Mouse (Mus musculus) embryo, embryonic 10 days (tissue): ENCODE measurements around the gene Pgpep1.

Experiments used
- DNase-seq: peaks from one replicate; pipeline ENCODE4 v3.0.0-alpha.2; 2015; ENCODE audit warnings: low spot score

Pgpep1 gene

DNA sequence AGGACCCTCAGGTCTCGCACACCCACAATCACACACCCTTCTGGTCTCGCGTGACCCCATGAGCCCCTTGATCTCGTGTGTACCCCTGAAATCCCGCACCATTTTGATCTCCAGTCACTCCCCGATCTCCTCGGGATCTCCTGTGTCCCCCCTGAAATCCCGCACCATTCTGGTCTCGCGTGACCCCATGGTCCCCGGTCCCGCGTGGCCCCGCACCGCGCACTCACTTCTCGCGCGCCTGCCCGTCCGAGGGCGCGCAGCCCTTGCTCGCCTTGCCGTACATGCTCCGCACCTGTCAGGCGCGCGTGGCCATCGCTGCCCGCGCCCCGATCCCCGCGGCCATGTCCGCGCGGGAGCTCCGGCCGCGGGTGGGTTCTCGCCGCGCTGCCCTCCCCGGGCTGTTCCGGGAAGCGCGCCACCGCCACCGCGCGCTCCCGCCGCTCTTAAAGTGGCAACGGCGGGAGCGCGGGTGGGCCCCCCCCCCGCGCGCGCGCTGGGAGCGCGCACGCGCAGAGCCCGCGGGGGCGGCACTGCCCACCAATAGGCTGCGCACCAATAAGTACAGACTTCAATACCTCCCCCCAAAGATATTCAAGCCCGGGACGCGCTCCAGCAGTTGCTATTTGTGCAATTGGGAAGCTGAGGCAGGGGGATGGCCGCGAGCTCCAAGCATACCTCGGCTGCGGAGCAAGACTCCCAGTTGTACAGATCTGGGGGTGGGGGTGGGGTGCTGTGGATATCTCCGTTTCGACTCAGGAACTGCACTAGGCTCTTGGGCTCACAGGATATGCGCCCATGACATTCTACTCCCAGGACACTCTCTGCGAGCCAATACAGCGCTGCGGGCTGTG, 52.1 kb downstream of the Pgpep1 start:
- peak; percentile 51 for DNase-seq

DNA sequence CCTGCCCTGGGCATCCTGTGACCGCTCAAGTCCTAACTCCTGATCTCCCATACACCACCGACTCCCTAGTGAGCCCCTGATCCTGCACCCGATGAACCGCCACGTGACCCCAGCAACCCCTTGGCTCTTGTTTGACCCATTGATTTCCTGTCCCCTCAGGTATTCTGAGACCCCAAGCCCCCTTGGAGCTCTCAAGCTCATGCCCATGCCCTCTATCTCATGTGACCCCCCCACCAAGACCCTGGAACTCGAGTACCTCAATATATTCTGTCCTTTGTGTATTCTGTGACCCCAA, 52.6 kb downstream of the Pgpep1 start:
- no peak for DNase-seq

DNA sequence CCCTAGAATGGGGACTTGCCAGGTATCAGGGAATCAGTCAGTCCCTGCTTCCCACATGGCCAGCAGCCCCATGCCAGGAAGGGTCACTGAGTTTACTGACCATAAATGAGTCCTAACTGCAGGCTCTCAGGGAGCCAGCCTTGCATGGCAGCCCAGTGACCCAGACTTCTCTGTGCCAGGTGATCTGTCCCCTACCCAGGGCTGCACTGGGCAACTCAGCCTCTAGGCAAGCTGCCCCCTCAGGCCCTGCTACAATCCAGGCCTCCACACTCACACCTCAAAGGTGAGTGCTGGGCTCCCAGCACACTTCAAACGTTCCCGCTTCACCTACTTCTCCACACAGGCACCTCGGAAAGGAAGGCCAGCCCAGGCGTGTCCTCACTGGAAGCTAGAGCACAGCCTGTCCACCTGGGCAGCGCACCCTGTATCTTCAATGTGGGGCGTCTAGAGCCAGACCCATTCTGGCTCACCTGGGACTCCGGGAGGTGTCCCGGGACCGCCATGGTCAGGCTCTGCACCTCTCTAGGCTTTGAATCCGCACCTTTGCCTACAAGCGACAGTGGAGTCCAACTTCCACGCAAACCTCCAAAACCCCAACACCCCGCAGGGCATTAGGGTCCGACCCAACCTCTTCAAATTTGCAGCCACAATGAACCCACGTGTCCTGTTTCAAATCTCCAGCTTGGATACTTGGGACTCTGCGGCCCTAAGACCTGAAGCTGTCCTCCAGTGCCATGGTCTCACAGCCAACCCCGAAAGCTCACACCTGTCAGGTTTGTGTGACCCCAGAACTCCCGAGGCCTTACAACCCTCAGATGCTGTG, 53.2 kb downstream of the Pgpep1 start:
- DNase-seq, result no peak

DNA sequence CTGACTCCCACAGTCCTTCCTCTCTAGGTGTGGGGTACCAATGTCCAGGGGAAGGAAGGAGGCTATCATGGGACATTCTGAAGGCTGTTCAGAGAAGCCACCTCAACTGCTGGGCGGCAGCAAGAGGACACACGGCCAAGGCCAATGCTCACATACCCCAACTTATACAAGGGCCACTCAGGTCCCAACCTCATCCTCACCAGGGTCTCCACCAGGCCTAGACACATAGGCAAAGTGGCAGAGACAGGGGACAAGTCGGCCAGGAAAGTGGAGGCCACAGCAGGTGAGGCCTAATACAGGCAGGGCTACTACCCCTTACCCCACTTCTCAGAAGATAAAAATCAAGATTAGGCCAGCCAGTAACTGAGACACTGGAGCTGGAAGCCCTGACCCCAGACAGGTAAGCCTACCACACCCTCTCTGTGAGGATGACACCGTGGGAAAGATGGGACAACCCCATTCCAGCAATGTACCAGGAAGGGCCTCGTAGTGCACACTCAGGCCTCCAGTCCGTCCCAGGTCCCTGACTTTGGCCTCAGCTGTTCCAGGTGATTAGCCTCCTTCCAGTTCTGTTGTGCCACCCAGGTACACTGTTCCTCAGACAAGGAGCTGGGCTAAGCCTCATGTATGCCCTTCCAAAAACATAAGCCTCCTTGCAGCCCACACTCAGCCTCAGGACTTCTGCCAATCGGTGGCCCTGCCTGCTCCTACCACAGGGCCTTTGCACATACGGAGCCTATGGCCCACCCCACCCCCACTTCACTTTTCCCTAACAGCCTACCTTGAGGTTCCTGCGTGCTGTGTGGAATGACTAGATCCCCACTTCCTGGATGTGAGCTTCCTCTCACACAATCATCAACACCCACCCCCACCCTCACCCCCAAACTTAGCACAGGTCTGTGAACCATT, 54.1 kb downstream of the Pgpep1 start:
- DNase-seq, result no peak

DNA sequence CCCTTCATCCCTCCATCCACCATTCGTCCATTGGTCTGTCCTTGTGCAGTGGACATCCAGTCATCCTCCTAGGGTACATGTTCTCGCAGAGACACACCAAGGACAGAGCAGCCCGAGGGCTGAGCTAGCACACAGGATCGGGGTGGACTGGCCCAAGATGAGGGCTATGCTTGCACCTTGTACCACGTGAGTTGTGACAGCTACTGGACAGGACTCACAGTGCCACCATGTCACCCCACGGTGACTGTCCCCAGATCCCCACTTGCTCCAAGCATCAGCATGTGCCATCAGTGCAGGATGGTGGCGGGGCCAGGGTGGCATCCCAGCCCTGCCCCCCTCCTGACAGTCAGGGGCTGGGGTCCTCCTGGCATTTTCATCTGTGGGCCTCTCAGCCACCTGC, 55.6 kb downstream of the Pgpep1 start:
- DNase-seq, result no peak

DNA sequence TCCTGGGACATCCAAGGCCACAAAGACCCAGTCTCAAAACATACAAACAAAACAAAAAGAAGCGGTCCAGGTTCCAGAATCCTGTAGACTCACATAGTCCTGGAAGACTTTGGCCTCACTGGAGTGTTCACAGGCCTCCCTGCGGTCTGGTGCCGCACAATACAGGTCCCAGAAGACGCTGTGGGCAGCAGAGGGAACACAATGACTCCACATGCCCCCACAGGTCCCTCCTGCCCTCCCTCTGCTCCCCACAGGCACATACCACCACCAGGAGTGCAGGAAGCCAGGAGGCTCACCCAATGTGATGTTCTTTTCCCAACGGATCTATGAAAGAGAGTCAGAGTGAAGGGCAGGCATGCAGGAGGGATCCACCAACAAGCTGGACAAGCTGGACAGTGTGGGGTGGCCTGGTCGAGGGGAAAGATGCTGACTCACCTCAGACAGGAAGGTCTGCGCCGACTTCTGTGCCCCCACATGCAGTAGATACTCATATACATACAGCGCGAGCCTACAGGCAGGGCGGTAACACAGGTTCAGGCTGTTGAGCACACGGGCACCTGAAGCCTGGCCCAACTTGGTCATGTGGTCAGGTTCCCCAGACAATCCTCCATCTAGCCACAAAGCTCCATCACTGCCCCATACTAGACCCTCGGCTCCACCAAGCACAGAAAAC, 57.9 kb downstream of the Pgpep1 start:
- DNase-seq, result no peak

DNA sequence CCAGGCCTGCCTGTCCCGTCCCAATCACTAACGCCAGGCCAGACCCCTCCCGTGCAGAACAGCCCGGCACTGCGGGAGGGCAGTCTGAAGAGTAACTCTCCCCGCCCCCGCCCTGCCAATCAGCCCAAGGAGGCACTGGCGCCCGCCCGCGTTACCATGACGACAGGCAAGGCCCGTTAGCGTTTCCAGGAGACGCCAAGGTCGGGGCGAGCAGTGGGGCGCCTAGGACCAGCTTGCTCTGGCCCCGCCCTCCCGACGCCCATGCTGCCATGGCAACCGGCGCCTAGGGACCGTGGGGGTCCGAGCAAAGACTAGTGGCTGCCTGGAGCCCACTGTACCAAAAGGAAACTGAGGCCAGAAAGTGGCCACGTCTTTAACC, 58.9 kb downstream of the Pgpep1 start:
- DNase-seq, result peak; percentile 98

DNA sequence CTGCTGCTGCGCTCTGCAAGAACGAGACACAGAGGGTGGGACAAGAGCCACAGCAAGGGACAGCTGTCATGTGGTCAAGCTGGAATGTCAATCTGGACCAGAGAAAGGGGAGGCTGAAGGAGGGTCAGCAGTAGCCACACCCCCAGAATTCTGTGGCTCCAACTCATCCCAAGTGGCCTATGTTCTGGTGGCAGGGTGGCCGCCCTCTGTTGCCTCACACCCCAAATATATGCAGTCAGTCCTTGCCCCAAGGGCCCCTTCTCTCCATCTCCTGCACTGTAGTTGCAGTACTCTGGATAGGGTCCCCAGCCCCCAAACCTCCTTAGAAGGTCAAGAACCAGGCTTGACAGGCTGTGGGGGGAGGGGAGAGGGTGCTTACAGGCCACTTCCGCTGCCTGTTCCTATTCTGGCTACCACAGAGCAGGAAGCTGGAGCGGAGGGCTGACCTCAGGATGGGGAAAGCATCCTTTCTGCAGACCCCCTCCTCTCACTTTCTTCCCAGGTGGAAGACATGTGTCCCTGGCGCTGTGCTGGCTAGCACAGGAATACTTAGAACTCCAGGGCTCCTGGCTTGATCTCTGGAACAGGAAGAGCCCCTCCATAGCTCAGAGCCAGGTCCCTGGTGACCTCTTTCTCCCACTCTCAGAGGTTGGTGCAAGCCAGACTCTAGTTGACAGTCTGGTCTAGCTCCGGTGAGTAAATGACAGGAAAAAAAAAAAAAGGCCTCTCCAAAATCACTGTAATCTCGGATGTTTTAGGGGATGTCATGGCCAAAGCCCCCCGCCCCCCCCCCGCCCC, 59.5 kb downstream of the Pgpep1 start:
- peak; percentile 73 for DNase-seq

DNA sequence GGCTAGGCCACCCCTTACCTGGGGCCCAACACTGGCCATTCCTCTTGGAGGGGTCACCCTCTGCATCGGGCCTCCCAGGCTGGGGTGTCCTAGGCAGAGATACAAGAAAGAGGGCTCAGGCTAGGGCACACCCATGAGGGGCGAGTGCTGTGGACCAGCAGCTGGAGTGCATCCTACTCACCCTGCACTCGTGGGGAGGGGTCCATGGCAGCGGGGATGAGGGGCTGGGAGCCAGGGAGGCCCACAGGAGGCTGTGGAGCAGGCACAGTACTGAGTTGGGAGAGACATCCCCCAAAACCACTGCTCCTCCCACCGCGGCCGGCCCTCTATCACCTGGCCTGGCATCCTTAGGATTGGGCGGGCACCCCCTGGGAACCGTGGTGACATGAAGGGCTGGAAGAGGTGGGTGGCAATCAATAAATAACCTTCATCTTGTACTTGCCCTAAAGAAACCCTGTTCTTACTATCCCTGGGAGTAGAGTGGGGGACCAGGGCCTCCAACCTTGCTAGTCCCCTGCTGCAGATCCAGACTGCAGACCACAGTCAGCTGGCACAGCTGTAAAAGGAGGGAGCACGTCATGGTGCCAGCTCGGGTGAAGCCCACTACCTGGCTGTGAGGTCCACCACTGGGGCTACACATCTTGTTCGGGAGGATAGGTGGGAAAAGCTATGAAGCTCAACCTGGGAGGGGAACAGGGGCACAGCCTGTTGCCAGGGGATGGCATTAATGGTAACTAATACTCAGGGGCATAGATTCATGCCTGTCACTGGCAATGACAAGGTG, 60.5 kb downstream of the Pgpep1 start:
- no peak for DNase-seq

DNA sequence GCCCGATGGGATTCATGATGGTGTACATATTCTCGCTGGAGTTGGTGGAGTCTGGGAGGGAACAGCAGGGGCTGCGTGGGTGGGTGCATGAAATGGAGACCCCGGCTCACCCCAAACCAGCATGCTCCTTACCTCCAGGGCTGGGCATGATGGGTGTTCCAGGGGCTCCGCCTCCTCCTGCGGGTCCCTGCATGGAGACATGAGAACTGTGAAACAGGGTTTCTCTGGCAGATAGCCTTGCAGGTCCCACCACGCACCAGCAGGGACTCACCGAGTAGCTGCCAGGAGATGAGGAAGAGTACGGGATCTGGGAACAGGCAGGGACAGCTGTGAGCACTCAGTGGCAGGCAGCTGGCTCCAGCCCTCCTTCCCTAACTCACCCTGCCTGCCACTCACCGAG, 61.5 kb downstream of the Pgpep1 start:
- DNase-seq, result peak; percentile 63

DNA sequence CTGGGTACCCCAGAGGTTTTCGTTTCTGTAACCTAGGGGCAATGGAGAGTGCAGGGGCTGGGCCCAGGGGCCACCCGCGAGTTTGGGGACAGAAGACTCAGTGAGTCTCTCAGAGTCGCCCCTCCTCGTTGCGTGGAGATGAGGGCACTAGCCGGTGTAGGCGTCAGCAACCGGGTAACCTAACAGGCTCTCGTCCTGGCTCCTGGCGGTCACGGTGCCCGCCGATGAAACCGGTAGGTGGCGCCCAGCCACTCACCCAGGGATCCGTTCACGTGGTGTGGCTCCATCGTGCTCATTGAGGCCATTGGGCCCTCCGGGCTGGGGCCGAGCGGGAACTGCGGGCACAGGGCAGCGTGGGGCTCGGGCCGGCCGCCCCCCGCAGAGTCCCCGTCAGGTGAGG, 61.9 kb downstream of the Pgpep1 start:
- peak; percentile 92 for DNase-seq

DNA sequence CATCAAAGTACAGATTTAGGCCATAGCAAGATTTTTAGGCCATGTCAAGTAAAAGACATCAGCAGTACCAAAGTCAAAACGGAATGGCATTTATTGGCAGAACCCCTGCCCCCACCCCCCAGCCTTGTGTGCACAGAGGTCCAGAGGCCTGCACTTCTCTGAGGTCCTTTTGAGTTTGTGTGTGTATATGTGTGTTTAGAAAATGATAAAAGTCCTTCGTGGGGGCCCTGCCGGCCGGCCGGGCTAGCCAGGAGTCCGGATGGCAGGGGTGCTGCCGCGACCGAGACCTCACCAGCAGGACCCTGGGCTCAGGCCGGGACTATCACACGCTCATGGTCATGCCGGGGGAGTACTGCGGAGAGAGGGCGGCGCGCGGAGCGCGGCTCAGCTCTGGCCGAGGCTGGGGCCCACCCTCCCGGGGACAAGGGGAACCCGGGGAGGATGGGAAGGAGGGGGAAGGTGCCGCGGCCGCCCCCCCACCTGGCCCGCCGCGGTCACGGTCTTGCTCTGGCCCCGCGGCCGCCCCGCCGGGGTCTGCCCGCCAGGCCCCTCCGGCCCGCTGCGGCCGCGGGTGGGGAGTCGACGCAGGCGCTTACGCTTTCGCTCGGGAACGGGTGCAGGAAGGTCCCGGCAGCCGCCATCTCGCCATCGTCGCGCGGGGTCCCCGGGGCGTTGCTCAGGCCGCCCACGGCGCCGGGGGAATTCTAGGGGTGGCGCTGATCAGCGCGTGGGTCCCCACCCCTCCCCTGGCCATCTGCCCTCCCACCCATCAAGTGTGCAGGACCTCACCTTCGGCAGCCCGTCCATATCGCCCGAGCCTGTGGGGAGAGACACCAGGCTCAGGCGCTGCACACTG, 62.5 kb downstream of the Pgpep1 start:
- DNase-seq, result no peak

DNA sequence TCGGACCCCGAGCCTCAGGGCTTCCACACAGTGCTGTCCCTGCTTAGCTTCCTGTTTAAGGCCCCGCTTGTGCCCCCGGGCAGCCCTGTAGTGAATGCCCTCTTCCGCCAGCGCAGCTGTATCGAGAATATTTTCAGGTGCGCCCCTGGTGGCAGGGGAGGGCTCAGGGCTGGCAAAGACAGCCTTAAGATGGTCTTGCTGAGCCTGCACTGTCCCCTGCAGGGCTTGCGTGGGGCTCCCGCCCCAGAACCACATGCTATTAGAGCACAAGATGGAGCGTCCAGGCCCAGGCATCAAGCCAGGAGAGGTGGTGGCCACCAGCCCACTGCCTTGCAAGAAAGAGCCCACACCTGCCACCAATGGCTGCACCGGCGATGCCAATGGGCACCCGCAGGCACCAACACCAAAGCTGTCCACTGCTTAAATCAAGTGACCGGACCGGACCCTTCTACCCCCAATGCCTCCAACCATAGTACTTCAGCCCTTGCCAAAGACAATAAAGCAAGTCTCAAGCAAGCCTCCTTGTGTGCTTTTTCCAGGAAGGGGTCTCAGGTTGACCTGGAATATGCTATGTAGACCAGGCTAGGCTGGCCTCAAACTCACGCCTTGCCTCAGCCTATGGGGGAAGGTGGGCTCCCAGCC, 63.3 kb downstream of the Pgpep1 start:
- no peak for DNase-seq
